Mouse (Mus musculus) testis, adult 2 months (tissue): ENCODE data around the gene Lcor. TPM values are rescaled to one million over a fixed set of nuclear protein-coding genes. Genes with fewer than 3 reads are reported as not detected.
A peak's percentile ranks its signal among the peaks of the same experiment; 100 is the strongest.

Experiments used
- H3K27ac ChIP-seq: fragments of 200-500 bp; 2 replicates; pipeline ENCODE4 v1.5.1; 2012; ENCODE audit warnings: low read depth, low read length; ENCODE audit not compliant: control insufficient read depth, insufficient read depth
- H3K27me3 ChIP-seq: fragments of 200-500 bp; 2 replicates; pipeline ENCODE4 v1.6.1; 2012; ENCODE audit warnings: mild to moderate bottlenecking, low read length, moderate library complexity; ENCODE audit not compliant: control insufficient read depth, insufficient read depth
- H3K36me3 ChIP-seq: fragments of 200-500 bp; 2 replicates; pipeline ENCODE4 v1.6.1; 2012; ENCODE audit warnings: mild to moderate bottlenecking, low read length; ENCODE audit not compliant: control insufficient read depth, insufficient read depth
- H3K4me1 ChIP-seq: fragments of 200-500 bp; 2 replicates; pipeline ENCODE4 v1.6.1; 2012; ENCODE audit warnings: low read length; ENCODE audit not compliant: control insufficient read depth, insufficient read depth
- H3K4me3 ChIP-seq: fragments of 200-500 bp; 2 replicates; pipeline ENCODE4 v1.5.1; 2012; ENCODE audit warnings: low read depth, mild to moderate bottlenecking, low read length, moderate library complexity, mixed read lengths; ENCODE audit not compliant: control insufficient read depth
- CTCF ChIP-seq: fragments of 200-500 bp; IDR thresholded peaks from 2 replicates; pipeline ENCODE4 v1.5.1; 2012; ENCODE audit warnings: low read depth, mild to moderate bottlenecking, inconsistent platforms, low read length, moderate library complexity; ENCODE audit not compliant: control insufficient read depth, insufficient read depth, insufficient replicate concordance
- POLR2A ChIP-seq: fragments of 200-500 bp; IDR thresholded peaks from 2 replicates; pipeline ENCODE4 v1.6.1; 2012; ENCODE audit warnings: low read depth, mild to moderate bottlenecking, inconsistent platforms, low read length, moderate library complexity; ENCODE audit not compliant: control insufficient read depth
- polyA plus RNA-seq: library from polyadenylated mRNA; depleted of rRNA; stranded (reverse); fragments of >200 nt; gene quantifications from 2 replicates; pipeline ENCODE4 v1.2.3, GENCODE M21; 2012; rRNA removed

Lcor gene
- 1.1 and 1.2 TPM in 2 replicates for polyA plus RNA-seq

DNA sequence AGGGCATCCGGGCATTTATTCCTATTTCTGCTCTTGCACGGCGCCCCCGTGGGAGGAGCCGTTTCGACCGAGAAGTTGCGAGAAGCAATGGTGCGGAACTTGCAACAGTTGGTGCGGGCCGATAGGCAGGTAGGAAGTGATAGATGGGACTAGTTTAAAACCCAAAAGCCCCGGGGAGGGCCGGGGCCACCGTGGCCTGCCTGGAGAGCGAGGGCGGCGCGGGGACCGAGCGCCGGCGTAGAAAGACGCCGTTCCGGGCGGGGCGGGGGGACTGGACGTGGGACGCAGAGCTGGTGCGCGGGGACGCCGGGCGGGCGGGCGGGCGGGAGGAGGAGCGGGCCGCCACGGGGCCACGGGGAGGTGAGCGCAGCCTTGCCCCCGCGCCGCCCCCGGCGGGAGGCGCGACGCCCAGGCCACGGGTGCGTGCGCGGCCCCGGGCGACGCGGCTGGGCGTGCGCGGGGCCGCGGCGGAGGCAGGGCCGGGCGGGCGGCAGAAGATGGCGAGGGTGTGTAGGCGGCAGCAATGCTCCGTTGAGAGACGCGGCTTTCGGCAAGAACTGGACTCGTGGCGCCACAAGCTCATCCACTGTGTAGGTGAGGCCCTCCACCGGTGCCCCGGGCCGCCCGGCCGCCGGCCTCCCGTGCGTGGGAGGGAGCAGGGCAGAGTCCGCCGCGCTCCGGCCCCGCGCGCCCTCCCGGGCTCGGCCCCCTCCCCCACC is at the start of gene Lcor:
Gene Lcor, plus strand, starts transcription at position 448 of the 719 bp plus-strand sequence.
- peak within 1 kb of the TSS; percentile 93 for H3K4me3 ChIP-seq
- TF ChIP-seq POLR2A = peak; percentile 78
- no peak for TF ChIP-seq CTCF
- peaks cover 7% of the 10 kb centered on the region for H3K4me1 ChIP-seq
- H3K36me3 ChIP-seq = no peaks in the 10 kb centered on the region
- peak within 1 kb of the TSS; percentile 91 for H3K27ac ChIP-seq
- H3K27me3 ChIP-seq = no peaks in the 10 kb centered on the region

DNA sequence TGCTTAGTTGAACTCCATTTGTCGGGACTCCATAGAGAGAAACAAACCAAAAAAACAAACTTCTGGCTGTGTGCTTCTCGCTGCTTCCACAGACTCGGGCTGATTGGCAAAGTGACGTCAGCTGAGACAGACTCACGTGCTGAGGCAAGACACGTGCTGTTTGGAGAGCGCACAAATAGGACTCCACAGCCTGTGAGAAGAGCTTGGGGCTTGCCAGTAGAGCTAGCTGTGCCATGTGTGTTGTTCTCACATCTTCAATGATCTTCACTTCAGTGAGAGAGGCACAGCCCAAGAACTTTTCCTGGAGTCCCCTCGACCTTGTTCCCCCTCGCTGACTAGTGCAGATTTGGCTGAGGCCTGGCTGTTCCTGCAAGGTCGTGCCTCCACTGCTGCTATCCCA is 47.1 kb upstream of the Lcor start:
- H3K4me1 ChIP-seq = no peaks in the 10 kb centered on the region
- TF ChIP-seq CTCF (no peak), POLR2A (no peak)
- H3K4me3 ChIP-seq = no peak overlapping the region
- no peaks in the 10 kb centered on the region for H3K36me3 ChIP-seq
- H3K27ac ChIP-seq = no peak overlapping the region
- no peaks in the 10 kb centered on the region for H3K27me3 ChIP-seq

DNA sequence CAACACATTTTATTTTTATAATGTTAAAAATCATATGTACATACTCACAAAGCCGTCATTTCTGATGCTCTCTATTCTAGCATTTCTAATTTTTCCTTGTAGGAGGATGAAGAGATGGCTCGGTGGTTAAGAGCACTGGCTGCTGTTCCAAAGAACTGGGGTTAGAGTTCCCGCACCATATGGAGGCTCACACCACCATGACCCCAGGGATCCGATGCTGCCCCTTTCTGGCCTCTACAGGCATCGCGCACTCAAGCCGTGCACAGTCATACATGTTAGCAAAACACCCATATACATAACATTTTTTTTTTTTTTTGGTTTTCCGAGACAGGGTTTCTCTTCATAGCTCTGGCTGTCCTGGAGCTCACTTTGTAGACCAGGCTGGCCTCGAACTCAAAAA is 46.0 kb upstream of the Lcor start:
- Histone ChIP-seq H3K27me3 (no peaks in the 10 kb centered on the region), H3K4me3 (no peak overlapping the region), H3K4me1 (no peaks in the 10 kb centered on the region), H3K27ac (no peak overlapping the region), H3K36me3 (no peaks in the 10 kb centered on the region)
- TF ChIP-seq CTCF (no peak), POLR2A (no peak)

DNA sequence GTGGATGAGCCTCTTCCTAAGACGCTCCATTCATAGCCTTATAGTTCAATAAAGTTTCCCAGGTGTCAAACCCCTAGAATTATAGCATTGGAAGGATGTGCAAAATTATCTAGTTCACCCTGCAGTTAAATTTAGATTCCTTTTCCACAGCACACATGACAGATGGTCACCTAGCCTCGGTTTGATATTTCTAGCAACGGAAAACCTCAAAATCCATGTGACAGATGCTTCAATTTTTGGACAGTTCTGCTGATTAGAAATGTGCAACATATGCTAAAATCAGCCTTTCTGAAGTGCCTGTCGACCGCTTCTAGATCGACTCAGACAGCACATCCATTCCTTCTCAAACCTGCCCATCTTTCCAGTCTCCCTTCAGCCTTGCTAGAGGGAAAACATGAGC is 43.5 kb upstream of the Lcor start:
- Histone ChIP-seq H3K4me1 (no peaks in the 10 kb centered on the region; the same call in 1 of the 2 replicates), H3K36me3 (no peaks in the 10 kb centered on the region), H3K4me3 (no peak overlapping the region), H3K27me3 (no peaks in the 10 kb centered on the region), H3K27ac (no peak overlapping the region)
- TF ChIP-seq CTCF (no peak), POLR2A (no peak)

DNA sequence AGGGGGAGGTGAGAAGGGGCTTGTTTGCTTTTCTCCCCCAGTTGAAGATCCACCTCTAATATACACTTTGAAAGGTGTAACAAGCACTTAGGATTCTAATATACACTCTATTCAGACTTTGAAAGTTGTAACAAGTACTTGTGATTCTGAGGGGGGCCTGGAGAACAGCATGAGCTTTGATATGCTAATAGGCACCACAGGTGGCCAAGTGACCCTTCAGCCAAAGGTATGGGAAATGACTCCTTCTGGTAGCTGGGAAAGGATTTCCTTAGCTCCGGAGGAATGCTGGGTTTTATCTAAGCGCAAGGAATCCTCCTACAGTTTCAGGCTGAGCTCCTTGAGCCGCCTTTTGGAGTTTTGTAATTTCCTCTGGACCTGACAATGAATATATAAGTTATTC is 41.0 kb upstream of the Lcor start:
- TF ChIP-seq CTCF (no peak), POLR2A (no peak)
- no peak overlapping the region for H3K27ac ChIP-seq
- no peak overlapping the region for H3K4me3 ChIP-seq
- H3K27me3 ChIP-seq = no peaks in the 10 kb centered on the region
- H3K4me1 ChIP-seq = no peaks in the 10 kb centered on the region; the same call in 1 of the 2 replicates
- H3K36me3 ChIP-seq = no peaks in the 10 kb centered on the region

DNA sequence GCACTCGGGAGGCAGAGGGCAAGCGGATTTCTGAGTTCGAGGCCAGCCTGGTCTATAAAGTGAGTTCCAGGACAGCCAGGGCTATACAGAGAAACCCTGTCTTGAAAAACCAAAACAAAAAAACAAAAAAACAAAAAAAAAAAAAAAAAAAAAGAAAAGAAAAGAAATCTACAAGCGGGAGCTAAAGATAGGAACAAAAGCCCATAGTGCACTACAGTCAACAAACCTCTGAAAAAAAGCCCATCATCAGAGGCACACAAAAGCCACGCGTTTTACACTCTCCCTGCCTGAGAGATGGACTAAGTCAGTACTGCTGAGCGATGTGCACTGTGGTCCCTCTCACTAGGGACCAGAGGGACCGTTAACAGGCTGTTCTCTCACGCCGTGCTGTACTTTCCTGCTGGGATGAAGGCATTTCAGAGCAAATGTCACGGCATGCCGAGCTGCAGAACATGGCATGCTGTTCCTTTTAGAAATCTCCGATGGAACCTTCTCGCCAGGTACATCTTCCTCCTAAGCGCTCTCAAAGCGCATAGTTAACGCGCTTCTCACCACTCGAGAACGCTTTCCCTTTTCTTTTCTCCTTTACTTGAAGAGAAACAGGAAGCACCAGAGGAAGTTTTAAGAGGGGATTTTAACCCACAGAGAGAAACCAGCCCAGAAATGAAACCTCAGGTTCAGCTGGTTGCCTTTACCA is 40.4 kb upstream of the Lcor start:
- Histone ChIP-seq H3K27ac (no peak overlapping the region), H3K36me3 (no peaks in the 10 kb centered on the region), H3K4me1 (no peaks in the 10 kb centered on the region; the same call in 1 of the 2 replicates), H3K27me3 (no peaks in the 10 kb centered on the region), H3K4me3 (peak overlapping the region; percentile 10; the same call in 1 of the 2 replicates)
- TF ChIP-seq CTCF = no peak
- no peak for TF ChIP-seq POLR2A

DNA sequence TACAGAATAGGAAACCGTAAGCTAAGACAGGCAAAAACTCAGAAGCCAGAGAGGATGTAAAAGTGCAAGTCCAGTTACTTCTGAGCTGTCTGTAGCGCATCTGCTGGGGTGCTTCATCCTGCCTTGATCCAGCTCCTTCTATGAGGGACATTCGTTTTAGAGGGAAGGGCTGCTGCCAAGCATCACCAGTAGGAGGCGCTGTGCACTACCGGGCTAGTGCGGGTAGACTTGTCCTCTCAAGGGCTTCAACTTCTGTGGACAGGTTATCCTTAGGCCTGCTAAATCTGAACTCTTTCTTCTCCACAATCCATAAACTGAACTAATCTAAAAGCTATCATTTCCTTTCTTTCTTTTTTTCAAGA is 39.8 kb upstream of the Lcor start:
- TF ChIP-seq CTCF = peak; percentile 98
- TF ChIP-seq POLR2A = no peak
- H3K27ac ChIP-seq = no peak overlapping the region
- H3K36me3 ChIP-seq = no peaks in the 10 kb centered on the region
- no peak overlapping the region; the same call in 1 of the 2 replicates for H3K4me3 ChIP-seq
- H3K4me1 ChIP-seq = no peaks in the 10 kb centered on the region; the same call in 1 of the 2 replicates
- H3K27me3 ChIP-seq = no peaks in the 10 kb centered on the region
